Mouse (Mus musculus) hindbrain, embryonic 14.5 days (tissue): ENCODE results near the gene Npl. TPM values are rescaled to one million over a fixed set of nuclear protein-coding genes. Genes with fewer than 3 reads are reported as not detected.

ENCODE experiments used
- ATAC-seq: fragments of 200-750 bp; cut with Nextera tagmentation; 2 replicates; pipeline ENCODE4 v1.8.0; 2017; ENCODE audit warnings: moderate number of reproducible peaks, mild to moderate bottlenecking, moderate TSS enrichment, moderate library complexity; ENCODE audit not compliant: low FRiP score
- DNase-seq: peaks from one replicate; pipeline ENCODE4 v3.0.0-alpha.2; 2015; ENCODE audit warnings: low spot score
- H3K27ac ChIP-seq: fragments of 300-500 bp; sonication (generic); 2 replicates; pipeline ENCODE4 v1.5.1; 2014; ENCODE audit warnings: mild to moderate bottlenecking, moderate library complexity
- H3K27me3 ChIP-seq: fragments of 300-500 bp; sonication (generic); 2 replicates; pipeline ENCODE4 v1.6.1; 2014; ENCODE audit warnings: mild to moderate bottlenecking, low read length, mixed read lengths; ENCODE audit not compliant: control insufficient read depth, insufficient read depth
- H3K36me3 ChIP-seq: fragments of 300-500 bp; sonication (generic); replicated peaks from 2 replicates; pipeline ENCODE4 v1.6.1; 2014; ENCODE audit not compliant: control insufficient read depth, insufficient read depth
- H3K4me1 ChIP-seq: fragments of 300-500 bp; sonication (generic); replicated peaks from 2 replicates; pipeline ENCODE4 v1.6.1; 2014; ENCODE audit warnings: antibody characterized with exemption, low read length, mixed read lengths; ENCODE audit not compliant: control insufficient read depth, insufficient read depth
- H3K4me2 ChIP-seq: fragments of 300-500 bp; sonication (generic); replicated peaks from 2 replicates; pipeline ENCODE4 v1.6.1; 2014; ENCODE audit warnings: mild to moderate bottlenecking, moderate library complexity
- H3K4me3 ChIP-seq: fragments of 300-500 bp; sonication (generic); replicated peaks from 2 replicates; pipeline ENCODE4 v1.5.1; 2014; ENCODE audit warnings: mild to moderate bottlenecking, low read length
- H3K9ac ChIP-seq: fragments of 300-500 bp; sonication (generic); 2 replicates; pipeline ENCODE4 v1.6.1; 2014
- H3K9me3 ChIP-seq: fragments of 300-500 bp; sonication (generic); 2 replicates; pipeline ENCODE4 v1.6.1; 2016; ENCODE audit warnings: low read length; ENCODE audit not compliant: control insufficient read depth
- WGBS: fragments of 180-500 bp; shearing (Covaris S2); extraction: QIAGEN DNeasy Blood & Tissue Kit; methylation state at CpG from one replicate; pipeline ENCODE4 v1.1.7; 2014; 5-methylcytosine and 5-hydroxymethylcytosine counted together
- polyA plus RNA-seq: library from polyadenylated mRNA; unstranded; fragments of >200 nt; fragmentation: Nextera tagmentation; extraction: Ambion mirVana; gene quantifications from 2 replicates; pipeline ENCODE4 v1.2.1, GENCODE M21; 2014

Gene Npl
- polyA plus RNA-seq: 15.8 and 16.8 TPM in 2 replicates

GRCm38 (mm10) chr1:153549536-153550199 is at the start of gene Npl:
Gene Npl (minus strand): TSS chr1:153550045.
- H3K9me3 ChIP-seq: no peaks in the 10 kb centered on the region
- WGBS: 5% methylated on average over 29 of the region's 29 CpGs
- H3K36me3 ChIP-seq: no peaks in the 10 kb centered on the region
- 0 out of 2 replicates have a peak, but pooled peaks cover 3% of the 10 kb centered on the region for H3K4me1 ChIP-seq
- peak within 1 kb of the TSS; percentile 55 for H3K4me2 ChIP-seq
- DNase-seq (peak; percentile 70), ATAC-seq (peak; percentile 93)
- H3K9ac ChIP-seq: peak within 1 kb of the TSS; percentile 55
- H3K27ac ChIP-seq: no peak within 1 kb of the TSS
- no peaks in the 10 kb centered on the region for H3K27me3 ChIP-seq
- peak within 1 kb of the TSS; percentile 38 for H3K4me3 ChIP-seq

GRCm38 (mm10) chr1:153599302-153600045 is 49.6 kb upstream of the Npl start:
- ATAC-seq: peak; percentile 37; the same call in 1 of the 2 replicates
- no peak for DNase-seq
- Histone ChIP-seq H3K4me2 (peak overlapping the region; percentile 6; the same call in 1 of the 2 replicates), H3K9me3 (no peaks in the 10 kb centered on the region), H3K27me3 (no peaks in the 10 kb centered on the region), H3K4me3 (no peak overlapping the region), H3K27ac (peak overlapping the region; percentile 49), H3K9ac (0 out of 2 replicates have a peak overlapping the region, but pooled peaks have one; percentile 10), H3K36me3 (no peaks in the 10 kb centered on the region), H3K4me1 (no peaks in the 10 kb centered on the region)
- WGBS: 24% methylated on average over 9 of the region's 9 CpGs

DNA sequence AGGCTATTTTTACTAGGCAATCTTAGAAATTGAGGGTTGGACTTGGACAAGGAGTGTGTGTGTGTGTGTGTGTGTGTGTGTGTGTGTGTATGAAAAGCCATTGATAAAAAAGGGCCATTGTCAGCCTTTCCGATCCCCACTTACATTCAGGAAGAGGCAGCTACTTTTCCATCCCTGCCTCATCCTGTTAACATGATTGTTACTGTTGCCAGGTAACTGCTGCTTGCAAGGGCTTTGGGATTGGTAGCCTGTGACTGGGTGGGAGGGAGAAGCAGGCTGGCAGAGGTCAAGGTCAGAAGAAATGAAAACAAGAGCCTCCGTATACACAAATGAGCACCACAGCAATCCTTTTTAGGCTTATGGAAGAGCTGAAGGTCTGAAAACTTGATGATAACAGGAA is 48.9 kb upstream of the Npl start:
- WGBS: 2% methylated on average over 2 of the region's 2 CpGs
- no peaks in the 10 kb centered on the region for H3K4me1 ChIP-seq
- H3K4me3 ChIP-seq: no peak overlapping the region
- peak; percentile 77 for DNase-seq
- H3K27ac ChIP-seq: no peak overlapping the region
- H3K9me3 ChIP-seq: no peaks in the 10 kb centered on the region
- peak overlapping the region; percentile 8; the same call in 1 of the 2 replicates for H3K4me2 ChIP-seq
- H3K27me3 ChIP-seq: no peaks in the 10 kb centered on the region
- ATAC-seq: peak; percentile 74; the same call in 1 of the 2 replicates
- H3K9ac ChIP-seq: no peak overlapping the region
- H3K36me3 ChIP-seq: no peaks in the 10 kb centered on the region

- H3K4me1 ChIP-seq: no peaks in the 10 kb centered on the region
- H3K9ac ChIP-seq: no peak overlapping the region
- no peak overlapping the region for H3K4me2 ChIP-seq
- H3K27me3 ChIP-seq: no peaks in the 10 kb centered on the region
- no peak overlapping the region for H3K27ac ChIP-seq
- ATAC-seq (peak; percentile 31; the same call in 1 of the 2 replicates), DNase-seq (no peak)
- H3K36me3 ChIP-seq: no peaks in the 10 kb centered on the region
- WGBS: 30% methylated on average over 2 of the region's 2 CpGs
- H3K9me3 ChIP-seq: no peaks in the 10 kb centered on the region
- H3K4me3 ChIP-seq: no peak overlapping the region
These were observed 43.8 kb upstream of the Npl start for GRCm38 (mm10) chr1:153593678-153594077.

GRCm38 (mm10) chr1:153590176-153590734 is 40.4 kb upstream of the Npl start:
- H3K9me3 ChIP-seq: no peaks in the 10 kb centered on the region
- no peak overlapping the region for H3K9ac ChIP-seq
- WGBS: 71% methylated on average over 2 of the region's 2 CpGs
- H3K4me3 ChIP-seq: no peak overlapping the region
- DNase-seq: no peak
- H3K4me1 ChIP-seq: no peaks in the 10 kb centered on the region
- no peak overlapping the region for H3K4me2 ChIP-seq
- no peak for ATAC-seq
- H3K27me3 ChIP-seq: no peaks in the 10 kb centered on the region
- H3K36me3 ChIP-seq: no peaks in the 10 kb centered on the region
- no peak overlapping the region for H3K27ac ChIP-seq

GRCm38 (mm10) chr1:153587956-153588355 is 38.1 kb upstream of the Npl start:
- DNase-seq (no peak), ATAC-seq (no peak)
- no peaks in the 10 kb centered on the region for H3K36me3 ChIP-seq
- H3K9ac ChIP-seq: no peak overlapping the region
- no peaks in the 10 kb centered on the region for H3K27me3 ChIP-seq
- H3K4me3 ChIP-seq: no peak overlapping the region
- no peaks in the 10 kb centered on the region for H3K4me1 ChIP-seq
- H3K27ac ChIP-seq: no peak overlapping the region
- no peak overlapping the region for H3K4me2 ChIP-seq
- no peaks in the 10 kb centered on the region for H3K9me3 ChIP-seq
- WGBS: 57% methylated on average over 5 of the region's 5 CpGs

- ATAC-seq: no peak
- WGBS: 88% methylated on average over 10 of the region's 10 CpGs
These were observed 37.0 kb upstream of the Npl start for GRCm38 (mm10) chr1:153586826-153587225.

GRCm38 (mm10) chr1:153585752-153586151 is 35.9 kb upstream of the Npl start:
- no peaks in the 10 kb centered on the region for H3K36me3 ChIP-seq
- H3K27ac ChIP-seq: no peak overlapping the region
- H3K9ac ChIP-seq: no peak overlapping the region
- H3K4me1 ChIP-seq: no peaks in the 10 kb centered on the region
- no peak overlapping the region for H3K4me3 ChIP-seq
- H3K4me2 ChIP-seq: no peak overlapping the region
- no peaks in the 10 kb centered on the region for H3K27me3 ChIP-seq
- no peaks in the 10 kb centered on the region for H3K9me3 ChIP-seq
- no peak for ATAC-seq
- DNase-seq: no peak
- 58% methylated on average over 2 of the region's 2 CpGs for WGBS

More at GRCm38 (mm10) chr1:153586826-153587225, 37.0 kb upstream of the Npl start:
- Histone ChIP-seq H3K9me3 (no peaks in the 10 kb centered on the region), H3K4me3 (no peak overlapping the region), H3K27me3 (no peaks in the 10 kb centered on the region), H3K4me2 (no peak overlapping the region), H3K4me1 (no peaks in the 10 kb centered on the region), H3K36me3 (no peaks in the 10 kb centered on the region), H3K9ac (no peak overlapping the region), H3K27ac (no peak overlapping the region)
- no peak for DNase-seq

GRCm38 (mm10) chr1:153583189-153583588 is 33.3 kb upstream of the Npl start:
- H3K4me1 ChIP-seq: no peaks in the 10 kb centered on the region
- WGBS: 86% methylated on average over 4 of the region's 4 CpGs
- H3K27ac ChIP-seq: no peak overlapping the region

More at GRCm38 (mm10) chr1:153583189-153583588, 33.3 kb upstream of the Npl start:
- H3K9me3 ChIP-seq: no peaks in the 10 kb centered on the region
- no peak overlapping the region for H3K9ac ChIP-seq
- H3K27me3 ChIP-seq: no peaks in the 10 kb centered on the region
- no peak overlapping the region for H3K4me3 ChIP-seq
- H3K36me3 ChIP-seq: no peaks in the 10 kb centered on the region
- ATAC-seq (no peak), DNase-seq (no peak)
- no peak overlapping the region for H3K4me2 ChIP-seq
